Mouse (Mus musculus): ENCODE measurements around the gene Gm609. TPM values are rescaled to one million over a fixed set of nuclear protein-coding genes. Genes with fewer than 3 reads are reported as not detected.

The Gm609 gene
- polyA plus RNA-seq, 1 experiment from 2014 or later, result not detected

- Histone ChIP-seq H3K9me3 (ENCODE audit: low read depth, low read length) (no peaks in the 10 kb centered on the region), H3K4me1 (ENCODE audit: insufficient read depth) (no peaks in the 10 kb centered on the region), H3K4me3 (ENCODE audit: low read depth, low read length) (peak overlapping the region; percentile 59), H3K4me2 (peak overlapping the region; percentile 69), H3K36me3 (ENCODE audit: insufficient read depth) (no peaks in the 10 kb centered on the region), H3K9ac (peak overlapping the region; percentile 66), H3K27ac (ENCODE audit: low read depth) (peak overlapping the region; percentile 51), H3K27me3 (ENCODE audit: insufficient read depth, low read length) (no peaks in the 10 kb centered on the region)
- 31% methylated on average over 9 of the region's 9 CpGs for WGBS
- no peak for TF ChIP-seq CTCF (IDR thresholded peaks at IDR 0.05; ENCODE audit: low read depth)
- DNase-seq (no peak), ATAC-seq (ENCODE audit: insufficient read depth) (no peak)
Observed at GRCm38 (mm10) chr16:45407645-45408400, 84.9 kb downstream of the Gm609 start.

DNA sequence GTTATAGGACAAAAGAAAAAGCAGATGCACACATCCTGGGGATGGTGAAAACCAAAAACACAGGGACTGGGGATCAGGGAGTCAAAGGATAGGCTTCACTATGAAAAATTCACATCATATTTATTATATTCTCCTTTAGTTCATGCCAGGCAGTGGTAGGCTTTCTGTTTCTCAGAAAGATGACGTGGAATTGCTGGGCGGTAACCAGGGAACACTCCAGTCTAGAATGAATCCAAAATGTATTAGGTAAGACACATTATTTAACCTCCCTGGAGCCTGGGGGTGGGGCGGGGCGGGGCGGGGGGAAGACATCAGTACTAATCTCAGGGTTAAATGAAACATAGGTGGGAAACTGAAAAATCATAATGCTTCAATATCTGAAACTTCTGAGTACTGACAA lies 85.7 kb downstream of the Gm609 start:
- no peaks in the 10 kb centered on the region for H3K4me1 ChIP-seq (ENCODE audit: insufficient read depth)
- DNase-seq (no peak), ATAC-seq (ENCODE audit: insufficient read depth) (no peak)
- peak overlapping the region; percentile 69 for H3K4me2 ChIP-seq
- H3K9me3 ChIP-seq (ENCODE audit: low read depth, low read length), result no peaks in the 10 kb centered on the region
- TF ChIP-seq CTCF (IDR thresholded peaks at IDR 0.05; ENCODE audit: low read depth), result no peak
- WGBS, result 89% methylated on average over 5 of the region's 5 CpGs
- no peaks in the 10 kb centered on the region for H3K27me3 ChIP-seq (ENCODE audit: insufficient read depth, low read length)
- no peak overlapping the region for H3K27ac ChIP-seq (ENCODE audit: low read depth)
- H3K4me3 ChIP-seq (ENCODE audit: low read depth, low read length), result peak overlapping the region; percentile 59; the same call in 1 of the 2 replicates
- no peaks in the 10 kb centered on the region for H3K36me3 ChIP-seq (ENCODE audit: insufficient read depth)
- no peak overlapping the region for H3K9ac ChIP-seq

DNA sequence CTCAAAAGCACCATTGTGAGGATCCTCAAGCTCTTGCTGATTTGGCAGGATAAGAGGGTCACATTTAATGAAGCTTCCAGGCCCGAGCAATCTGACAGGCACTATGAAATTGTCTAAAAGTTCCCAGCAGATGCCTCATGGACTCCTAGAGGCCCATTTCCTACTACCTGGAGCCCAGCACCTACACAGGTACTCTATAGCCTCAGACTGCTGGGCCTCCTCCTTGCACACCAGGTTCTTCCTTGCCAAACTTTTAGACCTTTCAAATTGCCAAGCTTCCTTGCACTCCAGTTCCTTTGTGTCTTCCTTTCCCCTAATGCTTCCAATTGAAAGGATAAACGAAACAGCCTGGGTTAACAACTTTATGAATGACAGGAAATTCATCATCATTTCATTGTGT lies 89.8 kb downstream of the Gm609 start:
- H3K27me3 ChIP-seq (ENCODE audit: insufficient read depth, low read length), result no peaks in the 10 kb centered on the region
- no peak for DNase-seq
- H3K36me3 ChIP-seq (ENCODE audit: insufficient read depth), result no peaks in the 10 kb centered on the region
- no peaks in the 10 kb centered on the region for H3K4me1 ChIP-seq (ENCODE audit: insufficient read depth)
- H3K4me2 ChIP-seq, result no peak overlapping the region
- H3K9me3 ChIP-seq (ENCODE audit: low read depth, low read length), result no peaks in the 10 kb centered on the region
- WGBS, result 61% methylated on average over 2 of the region's 2 CpGs
- ATAC-seq (ENCODE audit: insufficient read depth), result no peak
- no peak overlapping the region for H3K4me3 ChIP-seq (ENCODE audit: low read depth, low read length)
- H3K27ac ChIP-seq (ENCODE audit: low read depth), result no peak overlapping the region
- H3K9ac ChIP-seq, result no peak overlapping the region
- TF ChIP-seq CTCF (IDR thresholded peaks at IDR 0.05; ENCODE audit: low read depth), result no peak

DNA sequence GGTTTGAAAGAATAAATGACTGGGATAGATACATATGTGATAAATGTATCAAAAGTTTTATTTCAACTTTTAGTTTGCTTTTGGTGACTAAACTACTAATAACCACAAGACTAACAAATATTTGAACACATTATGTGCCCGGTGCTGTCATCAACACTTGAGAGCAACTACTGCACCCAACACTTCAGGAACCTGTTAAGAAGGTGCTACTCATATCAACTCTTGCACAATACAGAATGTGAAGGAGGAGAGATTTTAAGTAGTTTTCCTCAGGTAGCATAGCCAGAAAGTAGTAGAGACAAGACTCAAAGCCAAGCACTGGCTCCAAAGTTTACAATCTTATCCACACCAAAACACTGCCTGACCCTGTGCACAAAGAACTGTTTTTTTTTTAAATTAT lies 90.7 kb downstream of the Gm609 start:
- H3K36me3 ChIP-seq (ENCODE audit: insufficient read depth), result no peaks in the 10 kb centered on the region
- ATAC-seq (ENCODE audit: insufficient read depth) (no peak), DNase-seq (no peak)
- no peak overlapping the region for H3K4me3 ChIP-seq (ENCODE audit: low read depth, low read length)
- WGBS, result 67% methylated on average over 1 of the region's 1 CpGs
- no peak overlapping the region for H3K9ac ChIP-seq
- H3K4me1 ChIP-seq (ENCODE audit: insufficient read depth), result no peaks in the 10 kb centered on the region
- no peak for TF ChIP-seq CTCF (IDR thresholded peaks at IDR 0.05; ENCODE audit: low read depth)
- H3K9me3 ChIP-seq (ENCODE audit: low read depth, low read length), result no peaks in the 10 kb centered on the region
- H3K27me3 ChIP-seq (ENCODE audit: insufficient read depth, low read length), result no peaks in the 10 kb centered on the region
- H3K4me2 ChIP-seq, result no peak overlapping the region
- no peak overlapping the region for H3K27ac ChIP-seq (ENCODE audit: low read depth)

DNA sequence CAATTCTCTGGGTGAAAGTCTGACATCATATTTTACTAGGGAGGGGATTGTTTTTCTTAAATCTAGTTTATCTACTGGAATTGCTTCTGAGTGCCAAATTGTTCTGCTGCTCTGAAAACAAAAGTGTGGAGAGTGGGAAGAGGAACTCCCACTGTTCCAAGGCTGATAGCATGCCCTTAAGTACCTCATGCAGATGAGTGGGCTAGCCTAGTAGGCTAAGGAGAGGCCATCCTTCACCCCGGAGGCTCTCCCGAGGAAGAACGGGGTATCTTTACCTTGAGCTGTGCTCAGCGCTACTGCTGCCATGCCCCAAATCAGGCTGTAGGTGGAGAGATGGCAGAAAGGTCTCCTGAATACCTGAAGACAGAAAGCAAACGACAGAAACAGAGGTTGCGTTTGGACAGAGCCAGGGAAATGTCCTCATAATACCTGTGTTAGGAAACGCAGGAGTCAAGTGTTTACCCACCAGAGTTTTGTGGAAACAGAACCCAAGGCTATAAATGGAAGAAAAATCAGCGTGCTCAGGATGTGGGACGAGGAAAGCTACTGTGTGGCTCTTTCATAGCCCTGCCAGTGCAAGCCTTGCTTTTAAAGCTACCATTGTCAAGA lies 92.7 kb downstream of the Gm609 start:
- peak; percentile 24; the same call in 1 of the 2 replicates for TF ChIP-seq CTCF (IDR thresholded peaks at IDR 0.05; ENCODE audit: low read depth)
- Histone ChIP-seq H3K27me3 (ENCODE audit: insufficient read depth, low read length) (no peaks in the 10 kb centered on the region), H3K4me2 (no peak overlapping the region), H3K4me3 (ENCODE audit: low read depth, low read length) (no peak overlapping the region), H3K4me1 (ENCODE audit: insufficient read depth) (no peaks in the 10 kb centered on the region), H3K9me3 (ENCODE audit: low read depth, low read length) (no peaks in the 10 kb centered on the region), H3K27ac (ENCODE audit: low read depth) (0 out of 2 replicates have a peak overlapping the region, but pooled peaks have one; percentile 15), H3K9ac (no peak overlapping the region), H3K36me3 (ENCODE audit: insufficient read depth) (no peaks in the 10 kb centered on the region; the same call in 1 of the 2 replicates)
- 48% methylated on average over 9 of the region's 9 CpGs for WGBS
- peak; percentile 71; the same call in 1 of the 2 replicates for ATAC-seq (ENCODE audit: insufficient read depth)
- DNase-seq, result peak; percentile 40

DNA sequence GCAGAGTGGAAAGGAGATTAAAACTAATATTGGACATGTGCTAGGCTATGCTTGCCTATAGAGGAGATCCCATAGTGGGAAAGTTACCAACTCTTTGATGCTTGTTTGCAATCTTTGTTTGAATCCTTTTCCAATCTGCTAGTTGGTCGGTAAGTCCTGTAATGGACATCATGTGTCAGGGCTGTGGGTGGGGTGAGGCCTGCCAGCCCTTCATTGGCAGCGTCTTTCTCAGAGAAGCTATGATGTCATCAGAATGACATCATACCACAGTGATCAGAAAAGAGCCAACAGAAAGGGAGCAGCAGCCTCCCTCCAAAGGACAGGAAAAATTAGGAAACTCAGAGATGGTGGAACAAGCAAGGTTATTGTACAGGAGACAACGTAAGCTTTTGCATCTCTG lies 93.4 kb downstream of the Gm609 start:
- Histone ChIP-seq H3K36me3 (ENCODE audit: insufficient read depth) (peaks cover 3% of the 10 kb centered on the region; the same call in 1 of the 2 replicates), H3K4me2 (no peak overlapping the region), H3K27ac (ENCODE audit: low read depth) (no peak overlapping the region), H3K4me1 (ENCODE audit: insufficient read depth) (no peaks in the 10 kb centered on the region), H3K27me3 (ENCODE audit: insufficient read depth, low read length) (no peaks in the 10 kb centered on the region), H3K4me3 (ENCODE audit: low read depth, low read length) (no peak overlapping the region), H3K9me3 (ENCODE audit: low read depth, low read length) (no peaks in the 10 kb centered on the region), H3K9ac (no peak overlapping the region)
- DNase-seq (no peak), ATAC-seq (ENCODE audit: insufficient read depth) (no peak)
- TF ChIP-seq CTCF (IDR thresholded peaks at IDR 0.05; ENCODE audit: low read depth), result no peak
- WGBS, result 74% methylated on average over 3 of the region's 3 CpGs

DNA sequence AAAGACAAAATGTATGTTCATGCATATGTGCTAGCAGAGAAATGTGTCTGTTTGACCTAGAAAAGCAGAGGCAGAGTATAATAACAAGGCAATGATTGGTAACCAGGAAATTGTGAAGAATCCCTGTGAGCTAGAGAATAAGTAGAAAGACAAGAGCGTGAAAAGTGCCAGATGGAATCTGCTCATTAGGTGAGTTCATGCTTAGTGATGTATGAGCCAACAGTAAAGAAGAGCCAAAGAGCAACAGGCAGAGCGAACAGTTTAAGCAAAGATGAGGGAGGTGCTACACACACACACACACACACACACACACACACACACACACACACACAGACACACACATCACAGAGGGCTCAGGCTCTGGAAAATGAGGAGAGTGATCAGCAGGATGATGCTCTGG lies 95.3 kb downstream of the Gm609 start:
- TF ChIP-seq CTCF (IDR thresholded peaks at IDR 0.05; ENCODE audit: low read depth), result no peak
- Histone ChIP-seq H3K4me2 (no peak overlapping the region), H3K4me3 (ENCODE audit: low read depth, low read length) (no peak overlapping the region), H3K9ac (no peak overlapping the region), H3K36me3 (ENCODE audit: insufficient read depth) (peaks cover 8% of the 10 kb centered on the region; the same call in 1 of the 2 replicates), H3K27ac (ENCODE audit: low read depth) (no peak overlapping the region), H3K9me3 (ENCODE audit: low read depth, low read length) (no peaks in the 10 kb centered on the region), H3K27me3 (ENCODE audit: insufficient read depth, low read length) (no peaks in the 10 kb centered on the region), H3K4me1 (ENCODE audit: insufficient read depth) (no peaks in the 10 kb centered on the region)
- 78% methylated on average over 2 of the region's 2 CpGs for WGBS
- DNase-seq, result no peak
- no peak for ATAC-seq (ENCODE audit: insufficient read depth)
